Mouse (Mus musculus): ENCODE measurements around the gene Prss22.

GRCm38 (mm10) chr17:23976665-23977064 is 21.2 kb downstream of the Prss22 start:
- TF ChIP-seq CTCF (IDR thresholded peaks at IDR 0.05; ENCODE audit: low read depth) (no peak), EP300 (optimal IDR thresholded peaks at IDR 0.05) (no peak)

Data from stomach, postnatal 0 days (tissue).